Mouse (Mus musculus) kidney, embryonic 14.5 days (tissue): ENCODE results near the gene Cyp2b19. TPM values are rescaled to one million over a fixed set of nuclear protein-coding genes. Genes with fewer than 3 reads are reported as not detected.

ENCODE experiments used
- ATAC-seq: fragments of 200-750 bp; cut with Nextera tagmentation; 2 replicates; pipeline ENCODE4 v1.8.0; 2017; ENCODE audit warnings: moderate number of reproducible peaks, mild to moderate bottlenecking, moderate TSS enrichment, moderate library complexity; ENCODE audit not compliant: low FRiP score, low TSS enrichment
- H3K27ac ChIP-seq: fragments of 300-500 bp; sonication (generic); 2 replicates; pipeline ENCODE4 v1.5.1; 2014; ENCODE audit warnings: low read depth, mild to moderate bottlenecking, low read length, moderate library complexity, mixed read lengths
- H3K27me3 ChIP-seq: fragments of 300-500 bp; sonication (generic); 2 replicates; pipeline ENCODE4 v1.6.1; 2014; ENCODE audit warnings: mild to moderate bottlenecking, low read length; ENCODE audit not compliant: control insufficient read depth, insufficient read depth
- H3K36me3 ChIP-seq: fragments of 300-500 bp; sonication (generic); 2 replicates; pipeline ENCODE4 v1.6.1; 2014; ENCODE audit warnings: low read length, mixed read lengths; ENCODE audit not compliant: control insufficient read depth, insufficient read depth
- H3K4me1 ChIP-seq: fragments of 300-500 bp; sonication (generic); 2 replicates; pipeline ENCODE4 v1.6.1; 2014; ENCODE audit warnings: low read length, mixed read lengths; ENCODE audit not compliant: control insufficient read depth, insufficient read depth
- H3K4me2 ChIP-seq: fragments of 300-500 bp; sonication (generic); replicated peaks from 2 replicates; pipeline ENCODE4 v1.6.1; 2014; ENCODE audit warnings: low read depth, mild to moderate bottlenecking, low read length
- H3K4me3 ChIP-seq: fragments of 300-500 bp; sonication (generic); 2 replicates; pipeline ENCODE4 v1.5.1; 2014; ENCODE audit warnings: mild to moderate bottlenecking, low read length
- H3K9ac ChIP-seq: fragments of 300-500 bp; sonication (generic); 2 replicates; pipeline ENCODE4 v1.6.1; 2014; ENCODE audit warnings: low read depth, mild to moderate bottlenecking, low read length, moderate library complexity
- H3K9me3 ChIP-seq: fragments of 300-500 bp; sonication (generic); 2 replicates; pipeline ENCODE4 v1.6.1; 2016; ENCODE audit warnings: low read length; ENCODE audit not compliant: control insufficient read depth
- WGBS: fragments of 180-500 bp; shearing (Covaris S2); extraction: QIAGEN DNeasy Blood & Tissue Kit; methylation state at CpG from one replicate; pipeline ENCODE4 v1.1.7; 2014; 5-methylcytosine and 5-hydroxymethylcytosine counted together
- polyA plus RNA-seq: library from polyadenylated mRNA; unstranded; fragments of >200 nt; fragmentation: Nextera tagmentation; extraction: Ambion mirVana; gene quantifications from 2 replicates; pipeline ENCODE4 v1.2.1, GENCODE M21; 2014

Gene Cyp2b19
- polyA plus RNA-seq, 1 experiment from 2014 or later: not detected

DNA sequence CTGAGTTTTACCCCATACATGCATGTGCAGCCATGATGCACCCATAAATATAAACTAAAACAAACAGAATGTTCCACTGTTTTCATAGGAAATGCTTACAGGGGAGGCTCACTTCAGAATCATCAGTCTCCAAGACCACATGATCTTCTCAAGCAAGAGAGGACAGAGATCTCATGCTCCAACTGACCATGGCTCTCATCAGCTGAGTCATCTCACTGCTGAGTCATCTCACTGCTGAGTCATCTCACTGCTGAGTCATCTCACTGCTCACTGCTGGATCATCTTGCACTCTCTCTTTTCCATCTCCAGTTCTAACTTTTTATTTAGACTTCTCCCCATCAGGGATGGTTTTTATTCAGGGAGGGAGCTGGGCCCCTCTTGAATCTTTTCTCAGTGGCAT, 43.2 kb downstream of the Cyp2b19 start:
- no peaks in the 10 kb centered on the region for H3K36me3 ChIP-seq
- no peak for ATAC-seq
- no peak overlapping the region for H3K27ac ChIP-seq
- H3K9me3 ChIP-seq: no peaks in the 10 kb centered on the region
- H3K4me1 ChIP-seq: no peaks in the 10 kb centered on the region
- H3K27me3 ChIP-seq: no peaks in the 10 kb centered on the region
- H3K9ac ChIP-seq: no peak overlapping the region
- no peak overlapping the region for H3K4me3 ChIP-seq
- H3K4me2 ChIP-seq: no peak overlapping the region

DNA sequence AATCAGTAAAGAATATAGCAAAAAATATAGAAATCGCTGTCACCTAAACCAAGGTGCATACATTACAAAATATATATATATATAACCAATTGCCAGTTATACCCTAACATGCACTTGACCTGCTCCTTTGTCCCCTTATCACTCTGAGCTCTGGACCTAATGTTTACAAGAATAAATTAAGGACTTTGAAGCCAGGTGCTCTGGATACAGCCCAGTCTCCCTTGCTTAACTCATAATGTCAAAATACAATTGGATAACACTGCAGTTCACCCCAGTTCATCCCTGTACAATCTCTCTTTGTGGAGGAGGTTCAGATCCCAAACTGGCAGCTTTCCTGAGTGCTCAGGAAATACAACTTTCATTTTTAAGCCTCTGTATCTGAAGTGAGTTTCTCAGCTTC, 44.1 kb downstream of the Cyp2b19 start:
- ATAC-seq: no peak
- H3K27ac ChIP-seq: no peak overlapping the region
- no peaks in the 10 kb centered on the region for H3K4me1 ChIP-seq
- no peak overlapping the region for H3K4me3 ChIP-seq
- H3K9ac ChIP-seq: no peak overlapping the region
- H3K9me3 ChIP-seq: no peaks in the 10 kb centered on the region
- WGBS: 96% methylated on average over 1 of the region's 1 CpGs
- no peaks in the 10 kb centered on the region for H3K36me3 ChIP-seq
- H3K27me3 ChIP-seq: no peaks in the 10 kb centered on the region
- no peak overlapping the region for H3K4me2 ChIP-seq

DNA sequence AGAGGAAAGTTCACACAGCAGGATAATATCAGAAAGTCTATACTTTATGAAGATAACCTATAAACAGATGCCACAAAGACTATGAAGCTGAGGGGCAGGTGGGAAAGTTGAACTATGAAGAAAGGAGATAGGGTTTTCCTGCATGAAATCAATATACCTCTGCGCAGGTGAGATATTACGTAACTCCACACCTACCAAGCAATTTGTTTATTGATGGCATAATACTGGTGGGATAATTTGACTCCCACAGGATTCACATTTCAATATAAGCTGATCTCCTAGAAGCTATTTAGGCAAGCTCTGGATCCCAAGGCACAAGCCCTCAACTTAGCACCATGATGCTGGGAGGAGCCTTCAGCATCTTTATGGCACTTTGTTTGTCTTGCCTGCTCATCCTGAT, 51.6 kb downstream of the Cyp2b19 start, which contains the start of gene Cyp2g1:
Gene Cyp2g1, plus strand, starts transcription at position 301 of the 400 bp plus-strand sequence.
- no peaks in the 10 kb centered on the region for H3K36me3 ChIP-seq
- H3K9me3 ChIP-seq: no peaks in the 10 kb centered on the region
- no peaks in the 10 kb centered on the region for H3K4me1 ChIP-seq
- no peak within 1 kb of the TSS for H3K4me2 ChIP-seq
- no peak within 1 kb of the TSS for H3K4me3 ChIP-seq
- no peaks in the 10 kb centered on the region for H3K27me3 ChIP-seq
- H3K27ac ChIP-seq: no peak within 1 kb of the TSS
- 95% methylated on average over 2 of the region's 2 CpGs for WGBS
- no peak within 1 kb of the TSS for H3K9ac ChIP-seq
- no peak for ATAC-seq

Other genes with a start within 250 kb of the Cyp2b19 start
- not detected in 2 replicates for gene Nlrp9a, start 222.1 kb upstream of the Cyp2b19 start, polyA plus RNA-seq
- not detected in 2 replicates for gene Vmn1r185, start 138.7 kb upstream of the Cyp2b19 start, polyA plus RNA-seq
- gene Cyp2b23, start 70.7 kb upstream of the Cyp2b19 start, polyA plus RNA-seq: not detected in 2 replicates
- not detected in 2 replicates for gene Cyp2g1, start 51.8 kb downstream of the Cyp2b19 start, polyA plus RNA-seq
- not detected in 2 replicates for gene Cyp2a5, start 78.2 kb downstream of the Cyp2b19 start, polyA plus RNA-seq
- not detected in 2 replicates for gene Cyp2a22, start 182.2 kb downstream of the Cyp2b19 start, polyA plus RNA-seq